Mouse (Mus musculus) myocyte (in vitro differentiated cells): ENCODE measurements around the gene Tenm4.

Source experiments
- E2F4 ChIP-seq: IDR thresholded peaks from one replicate; pipeline ENCODE4 v1.6.1; 2011; ENCODE audit warnings: mild to moderate bottlenecking, control low read depth, moderate library complexity; ENCODE audit not compliant: insufficient read depth
- MAX ChIP-seq: IDR thresholded peaks from one replicate; pipeline ENCODE4 v1.6.1; 2011; ENCODE audit warnings: low read depth, mild to moderate bottlenecking, control low read depth
- MYOD1 ChIP-seq, 3 experiments: IDR thresholded peaks; one replicate each; pipeline ENCODE4 v1.6.1; 2011; ENCODE audit warnings: control low read depth in 2 of 3, low read depth in 2 of 3, mild to moderate bottlenecking in 2 of 3, moderate library complexity in 1 of 3; ENCODE audit not compliant: insufficient read length in 2 of 3, control insufficient read depth in 1 of 3
- MYOG ChIP-seq, 3 experiments: IDR thresholded peaks; one replicate each; pipeline ENCODE4 v1.6.1; 2011; ENCODE audit warnings: control low read depth in 2 of 3, low read depth in 2 of 3, mild to moderate bottlenecking in 2 of 3; ENCODE audit not compliant: insufficient read length in 2 of 3, control insufficient read depth in 1 of 3, insufficient read depth in 1 of 3
- POLR2A ChIP-seq: IDR thresholded peaks from one replicate; pipeline ENCODE4 v1.6.1; 2011; ENCODE audit warnings: low read depth, mild to moderate bottlenecking, control low read depth, moderate library complexity; ENCODE audit not compliant: insufficient read length
- POLR2AphosphoS2 ChIP-seq: IDR thresholded peaks from one replicate; pipeline ENCODE4 v1.6.1; 2011; ENCODE audit warnings: low read depth, control low read depth; ENCODE audit not compliant: insufficient read length
- SRF ChIP-seq: IDR thresholded peaks from one replicate; pipeline ENCODE4 v1.6.1; 2011; ENCODE audit warnings: low read depth; ENCODE audit not compliant: control insufficient read depth, insufficient read length
- TCF12 ChIP-seq: IDR thresholded peaks from one replicate; pipeline ENCODE4 v1.6.1; 2011; ENCODE audit warnings: mild to moderate bottlenecking, control low read depth; ENCODE audit not compliant: poor library complexity, insufficient read depth, severe bottlenecking
- TCF3 ChIP-seq: IDR thresholded peaks from one replicate; pipeline ENCODE4 v1.6.1; 2011; ENCODE audit warnings: low read depth, control low read depth; ENCODE audit not compliant: insufficient read length
- USF1 ChIP-seq: IDR thresholded peaks from one replicate; pipeline ENCODE4 v1.6.1; 2011; ENCODE audit warnings: low read depth, mild to moderate bottlenecking, control low read depth, moderate library complexity

GRCm38 (mm10) chr7:96677082-96677481, 506.0 kb downstream of the Tenm4 start:
- TF ChIP-seq POLR2A (no peak), MYOG (IDR thresholded peaks at IDR 0.05; ENCODE audit: control insufficient read depth in 1 of 3, insufficient read depth in 1 of 3, insufficient read length in 2 of 3, low read depth in 2 of 3) (no peak), E2F4 (no peak), USF1 (no peak), POLR2AphosphoS2 (no peak), MYOD1 (IDR thresholded peaks at IDR 0.05; ENCODE audit: control insufficient read depth in 1 of 3, insufficient read length in 2 of 3, low read depth in 2 of 3) (no peak), MAX (no peak), TCF12 (no peak), TCF3 (no peak), SRF (no peak)
